Mouse (Mus musculus): ENCODE results near the gene Scnn1b.

DNA sequence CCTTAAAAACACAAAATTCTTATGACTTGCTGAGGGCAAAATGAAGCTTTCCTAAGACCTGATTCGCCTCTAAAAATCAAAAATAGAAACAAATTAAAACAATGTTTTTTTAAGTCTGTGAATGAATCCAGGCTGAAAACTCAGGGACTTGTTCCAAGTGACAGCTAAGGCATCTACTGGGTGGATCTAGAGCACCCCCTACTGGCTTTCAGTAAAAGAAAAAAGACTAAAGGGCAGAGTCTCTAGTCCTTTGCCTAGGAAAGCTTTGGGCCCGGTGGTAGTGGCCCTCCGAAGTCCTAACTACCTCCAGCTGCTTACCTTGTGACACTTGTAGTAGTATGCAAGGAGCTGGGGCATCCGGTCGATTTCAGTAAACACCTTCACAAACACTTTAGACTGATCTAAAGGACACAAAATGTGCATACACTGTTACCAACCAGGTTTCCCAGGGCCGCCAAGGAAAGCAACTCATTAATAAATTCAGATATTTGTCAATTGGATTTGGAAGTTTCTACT lies 99.1 kb downstream of the Scnn1b start:
- TF ChIP-seq MYC (IDR thresholded peaks at IDR 0.05; ENCODE audit: low read depth, low read length) = no peak
- peak; percentile 13 to 71 (median 69); a peak in 4 of 6 replicates for TF ChIP-seq CTCF (IDR thresholded peaks at IDR 0.05 in 2 of 3, conservative IDR thresholded peaks at IDR 0.05 in 1 of 3; ENCODE audit: control insufficient read depth in 1 of 3, insufficient read depth in 1 of 3, low read depth in 2 of 3, low read length in 3 of 3, poor library complexity in 1 of 3, severe bottlenecking in 1 of 3)
- no peak for TF ChIP-seq POLR2A (IDR thresholded peaks at IDR 0.05; ENCODE audit: control insufficient read depth in 1 of 2, insufficient read depth in 1 of 2, low read depth in 1 of 2, low read length in 2 of 2, poor library complexity in 1 of 2)
- TF ChIP-seq GATA1 (IDR thresholded peaks at IDR 0.05; ENCODE audit: low read depth, low read length) = no peak
- no peak for TF ChIP-seq ZKSCAN1 (IDR thresholded peaks at IDR 0.05; ENCODE audit: low read depth, low read length)
- peak; percentile 70 for TF ChIP-seq RAD21 (IDR thresholded peaks at IDR 0.05; ENCODE audit: low read depth, low read length)
- TF ChIP-seq TAL1 (IDR thresholded peaks at IDR 0.05; ENCODE audit: low read length) = no peak
- TF ChIP-seq CHD2 (IDR thresholded peaks at IDR 0.05; ENCODE audit: low read length) = no peak
- no peak for TF ChIP-seq KAT2A (conservative IDR thresholded peaks at IDR 0.05; ENCODE audit: low read depth, low read length)
- TF ChIP-seq USF2 (IDR thresholded peaks at IDR 0.05; ENCODE audit: borderline replicate concordance in 1 of 2, insufficient read depth in 1 of 2, low read depth in 1 of 2, low read length in 2 of 2) = no peak
- TF ChIP-seq HCFC1 (IDR thresholded peaks at IDR 0.05; ENCODE audit: low read depth, low read length) = no peak
